Mouse (Mus musculus) erythroblast, adult 5-6 weeks (primary cell): ENCODE data around the gene Ifi35. TPM values are rescaled to one million over a fixed set of nuclear protein-coding genes. Genes with fewer than 3 reads are reported as not detected.
"Not testable (repeated sequence)": the region's sequence is repeated elsewhere in the genome, so short reads cannot be mapped to it uniquely, and the experiment has no call there.

Source experiments
- ATAC-seq: replicated peaks from 2 replicates; pipeline ENCODE4 v1.8.0; 2016; ENCODE audit warnings: moderate number of reproducible peaks, mild to moderate bottlenecking, moderate TSS enrichment, inconsistent platforms; ENCODE audit not compliant: poor library complexity, low FRiP score, severe bottlenecking
- total RNA-seq, 2 experiments: library from RNA; stranded (forward) in 1 of 2; stranded (reverse) in 1 of 2; fragments of 150-400 nt in 1 of 2; fragments of 200-764, 138-1000 nt in 1 of 2; gene quantifications; 2 replicates each; pipeline versions ENCODE4 v1.2.3 to v1.2.4; 2015 to 2017; ENCODE audit warnings: low replicate concordance in 2 of 2

The Ifi35 gene
- total RNA-seq (2015; ENCODE audit: low replicate concordance): 71.9 and 78.0 TPM in 2 replicates
- total RNA-seq (2017; ENCODE audit: low replicate concordance): 62.4 and 81.0 TPM in 2 replicates

- peak; percentile 95 for ATAC-seq
Observed at GRCm38 (mm10) chr11:101448274-101448746, at the start of gene Ifi35. Ifi35 (plus strand) TSS chr11:101448407.

DNA sequence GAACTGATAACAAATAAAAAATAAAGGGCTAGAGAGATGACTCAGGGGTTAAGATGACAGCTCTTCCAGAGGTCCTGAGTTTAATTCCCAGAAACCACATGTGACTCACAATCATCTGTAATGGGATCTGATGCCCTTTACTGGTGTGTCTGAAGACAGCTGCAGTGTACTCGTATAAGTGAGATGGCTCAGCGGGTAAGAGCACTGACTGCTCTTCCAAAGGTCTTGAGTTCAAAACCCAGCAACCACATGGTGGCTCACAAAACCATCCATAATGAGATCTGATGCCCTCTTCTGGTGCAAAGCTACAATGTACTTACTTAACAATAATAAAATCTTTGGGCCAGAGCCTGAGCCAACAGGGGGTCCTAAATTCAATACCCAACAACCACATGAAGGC lies 32.9 kb upstream of the Ifi35 start:
- ATAC-seq: no peak

DNA sequence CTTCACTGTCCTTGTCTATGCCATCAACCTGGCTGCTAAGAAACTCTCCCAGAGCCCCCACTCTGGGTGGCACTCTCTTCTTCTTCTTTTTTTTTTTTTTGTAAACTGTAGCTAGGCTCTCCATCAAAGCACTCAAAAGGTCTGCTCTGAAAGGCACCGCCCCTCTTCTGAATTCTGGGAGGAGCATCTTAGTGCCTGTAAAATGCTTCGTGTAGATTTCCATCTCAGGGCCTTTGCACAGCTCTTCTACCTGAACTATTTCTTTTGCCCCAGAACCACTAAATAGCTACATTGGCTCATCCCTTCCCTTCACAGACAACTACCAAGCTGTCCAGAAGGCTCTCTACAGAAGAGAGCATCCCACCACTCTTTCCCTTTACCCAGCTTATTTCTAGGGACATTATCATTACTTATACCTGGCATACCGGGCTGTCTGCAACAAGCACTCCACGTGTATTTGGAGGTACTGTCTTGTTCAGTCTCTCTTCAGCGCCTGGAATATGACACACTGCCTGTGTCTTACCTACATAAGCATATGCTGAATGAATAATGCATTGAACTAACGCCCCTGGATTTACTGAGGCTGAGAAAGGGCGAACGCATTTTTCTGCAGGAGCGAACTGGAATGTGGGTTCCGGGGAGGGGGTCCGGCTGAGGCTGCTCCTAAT lies 31.6 kb upstream of the Ifi35 start:
- ATAC-seq: peak; percentile 78

DNA sequence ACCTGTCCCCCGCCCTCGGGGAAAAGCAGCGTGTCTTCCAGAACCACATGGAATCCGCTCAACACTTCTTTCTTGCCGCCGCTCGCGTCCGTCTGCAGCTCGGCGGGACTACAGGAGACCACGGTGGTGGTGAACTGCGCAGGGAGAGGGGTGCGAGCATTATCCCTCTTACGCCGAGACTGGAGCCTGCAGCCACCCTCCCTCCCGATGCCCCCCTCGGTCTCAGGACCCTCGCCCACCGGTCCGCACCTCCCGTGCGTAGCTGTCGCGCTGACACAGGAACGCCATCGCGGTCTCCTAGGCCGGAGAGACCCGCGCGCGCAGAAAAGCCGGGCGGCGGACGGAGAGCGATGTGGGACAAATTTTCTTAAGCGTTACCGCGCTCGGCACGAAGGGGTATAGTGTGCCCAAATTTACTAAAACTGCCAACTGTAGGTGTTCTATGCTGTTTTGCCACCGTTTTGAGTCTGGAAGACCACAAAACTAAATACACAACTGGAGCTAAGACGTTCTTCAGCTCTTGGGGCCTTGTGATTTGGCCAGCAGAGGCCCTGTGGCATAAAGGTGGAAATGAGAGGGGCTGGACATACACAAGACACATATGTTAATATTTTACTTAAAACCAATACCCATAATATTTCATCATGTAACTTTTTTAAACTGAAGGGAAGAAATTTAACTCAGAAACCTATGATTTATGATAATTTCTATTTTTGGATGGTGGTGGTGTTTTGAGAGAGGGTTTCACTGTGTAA lies 30.9 kb upstream of the Ifi35 start, which contains the start of gene Aarsd1:
Aarsd1 (minus strand) TSS at position 515 of the 755 bp plus-strand sequence.
- peak; percentile 78 for ATAC-seq

DNA sequence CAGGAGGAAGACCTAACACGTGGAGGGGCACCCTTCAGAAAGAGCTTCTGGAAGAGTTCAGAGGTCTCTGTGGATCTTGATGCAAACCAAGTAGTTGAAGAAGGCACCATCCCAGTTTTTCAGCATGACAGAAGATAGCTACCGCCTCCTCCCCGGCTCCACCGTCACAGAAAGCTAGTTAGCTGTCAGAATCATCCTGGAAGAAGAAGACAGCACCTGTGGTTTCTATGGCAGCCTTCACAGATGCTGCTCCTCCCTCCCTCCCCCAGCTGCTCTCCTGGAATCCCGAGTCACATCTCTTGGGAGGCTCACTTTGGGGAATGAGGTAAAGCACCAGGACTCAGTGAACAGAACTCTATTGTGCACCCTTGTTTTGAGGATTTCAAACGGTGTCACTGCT lies 29.2 kb upstream of the Ifi35 start:
- ATAC-seq: no peak

GRCm38 (mm10) chr11:101419610-101420009 lies 28.6 kb upstream of the Ifi35 start:
- ATAC-seq: no peak

GRCm38 (mm10) chr11:101420148-101420547 lies 28.1 kb upstream of the Ifi35 start:
- no peak for ATAC-seq

DNA sequence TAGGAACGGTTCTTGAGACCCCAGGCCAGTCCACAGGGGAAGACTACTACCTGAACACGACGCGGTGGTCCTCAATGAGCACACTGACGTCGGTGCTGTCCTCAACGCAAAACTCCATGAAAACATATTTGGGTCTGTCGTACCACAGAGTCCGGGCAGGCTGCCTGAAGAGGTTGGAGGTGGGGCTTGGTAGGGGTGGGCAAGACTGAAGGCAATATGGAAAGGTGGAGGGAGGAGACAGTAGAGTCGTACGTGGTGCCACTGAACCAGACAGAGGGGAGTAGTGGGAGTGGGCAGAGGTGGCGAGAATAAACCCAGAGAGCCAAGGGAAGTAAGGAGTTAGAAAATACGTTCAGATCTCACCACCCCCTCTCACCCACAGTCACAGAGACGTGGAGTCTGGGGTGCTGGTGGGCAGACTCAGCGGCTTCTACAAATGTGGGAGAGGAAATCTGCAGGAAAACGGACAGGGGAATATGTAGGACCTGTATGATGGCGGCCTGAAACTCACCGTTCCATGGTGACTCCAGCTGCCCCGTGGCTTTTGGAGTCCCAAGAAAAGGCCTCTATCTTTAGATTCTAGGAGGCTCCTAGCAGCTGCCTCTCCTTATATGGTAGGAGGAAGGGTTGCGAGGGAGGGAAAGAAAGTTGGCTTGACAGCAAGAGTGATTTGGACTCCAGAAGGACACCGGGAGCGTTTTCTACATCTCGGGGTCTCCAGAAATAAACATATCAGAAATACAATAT lies 23.9 kb upstream of the Ifi35 start, which contains the start of gene Gm27029:
Gm27029 (minus strand) TSS at position 692 of the 747 bp plus-strand sequence.
- no peak for ATAC-seq

GRCm38 (mm10) chr11:101424925-101425813 lies 23.0 kb upstream of the Ifi35 start, which contains the start of the genes Rundc1 and Ptges3l:
Rundc1 (plus strand) TSS chr11:101425085.
Ptges3l (minus strand) TSS chr11:101425333.
- ATAC-seq: peak; percentile 96

DNA sequence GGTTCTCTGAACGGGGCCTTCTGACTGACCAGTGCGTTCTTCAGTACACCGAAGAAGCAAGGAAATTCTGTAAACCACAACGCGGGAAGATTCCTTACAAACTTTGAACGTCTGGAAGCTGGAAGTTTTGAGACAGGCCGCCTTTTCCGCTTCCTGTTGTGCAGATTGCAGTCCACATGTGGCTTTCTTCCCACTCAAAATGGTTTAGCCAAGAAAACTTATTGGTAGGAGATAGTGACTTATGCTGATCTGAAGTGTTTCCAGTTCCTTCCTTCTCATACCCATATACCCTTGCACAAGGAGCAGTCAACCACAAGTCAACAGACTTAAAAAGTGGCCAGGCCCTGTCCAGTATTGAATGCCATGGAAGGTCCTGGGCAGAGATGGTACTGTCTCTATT lies 22.0 kb upstream of the Ifi35 start:
- no peak for ATAC-seq

GRCm38 (mm10) chr11:101431327-101431726 lies 16.9 kb upstream of the Ifi35 start:
- no peak for ATAC-seq

DNA sequence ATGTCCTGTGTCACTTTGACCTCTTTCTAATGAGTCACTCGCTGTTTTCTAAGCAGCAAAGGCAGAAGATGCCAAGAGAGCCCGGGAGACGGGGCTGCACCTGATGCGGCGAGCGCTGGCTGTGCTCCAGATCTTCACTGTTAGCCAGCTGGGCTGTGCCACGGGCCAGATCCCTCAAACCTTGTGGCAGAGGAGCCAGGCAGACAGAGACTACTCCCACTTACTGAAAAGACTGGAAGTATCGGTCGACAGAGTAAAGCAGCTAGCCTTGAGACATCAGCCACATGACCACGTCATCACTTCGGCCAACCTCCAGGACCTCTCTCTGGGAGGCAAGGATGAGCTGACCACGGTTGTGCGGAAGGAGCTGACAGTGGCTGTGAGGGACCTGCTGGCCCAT lies 14.8 kb upstream of the Ifi35 start:
- 0 out of 2 replicates have a peak, but pooled peaks have one; percentile 10 for ATAC-seq

- no peak for ATAC-seq
Observed at GRCm38 (mm10) chr11:101435831-101436230, 12.4 kb upstream of the Ifi35 start.

DNA sequence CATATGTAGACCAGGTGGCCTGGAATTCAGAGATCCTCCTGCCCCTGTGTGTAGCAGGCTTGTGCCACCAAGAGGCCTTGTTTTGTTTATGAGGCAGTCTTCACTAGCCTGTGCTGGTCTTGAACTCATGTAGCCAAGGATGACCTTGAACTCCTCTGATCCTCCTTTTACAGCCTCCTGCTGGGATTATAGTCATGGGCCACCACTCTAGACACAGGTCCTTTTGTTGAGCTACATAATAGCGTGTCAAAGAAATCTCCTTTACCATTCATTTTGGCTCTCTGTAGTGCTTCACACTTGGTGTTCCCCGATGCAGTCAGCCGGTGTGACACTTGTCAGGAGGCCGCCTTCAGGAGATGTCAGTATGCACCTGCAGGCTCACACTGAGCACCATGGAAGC lies 11.3 kb upstream of the Ifi35 start:
- ATAC-seq: no peak

DNA sequence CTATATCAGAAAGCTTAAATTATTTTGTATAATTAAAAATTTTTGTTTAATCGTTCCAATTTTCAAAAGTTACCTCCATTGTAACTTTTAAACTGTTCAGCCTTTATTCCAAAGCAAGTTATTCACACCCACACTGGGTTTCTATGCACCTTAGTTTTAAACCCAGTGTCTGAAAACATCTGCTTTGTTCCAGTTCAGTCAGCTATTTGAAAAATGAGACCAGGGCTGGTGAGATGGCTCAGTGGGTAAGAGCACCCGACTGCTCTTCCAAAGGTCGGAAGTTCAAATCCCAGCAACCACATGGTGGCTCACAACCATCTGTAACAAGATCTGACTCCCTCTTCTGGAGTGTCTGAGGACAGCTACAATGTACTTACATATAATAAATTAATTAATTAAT lies 10.2 kb upstream of the Ifi35 start:
- not testable (repeated sequence) for ATAC-seq

GRCm38 (mm10) chr11:101441450-101442126 lies 6.6 kb upstream of the Ifi35 start:
- not testable (repeated sequence) for ATAC-seq

GRCm38 (mm10) chr11:101442127-101442693 lies 6.0 kb upstream of the Ifi35 start, which contains the start of gene Rpl27:
Rpl27 (plus strand) TSS chr11:101442298.
- ATAC-seq: peak; percentile 98

DNA sequence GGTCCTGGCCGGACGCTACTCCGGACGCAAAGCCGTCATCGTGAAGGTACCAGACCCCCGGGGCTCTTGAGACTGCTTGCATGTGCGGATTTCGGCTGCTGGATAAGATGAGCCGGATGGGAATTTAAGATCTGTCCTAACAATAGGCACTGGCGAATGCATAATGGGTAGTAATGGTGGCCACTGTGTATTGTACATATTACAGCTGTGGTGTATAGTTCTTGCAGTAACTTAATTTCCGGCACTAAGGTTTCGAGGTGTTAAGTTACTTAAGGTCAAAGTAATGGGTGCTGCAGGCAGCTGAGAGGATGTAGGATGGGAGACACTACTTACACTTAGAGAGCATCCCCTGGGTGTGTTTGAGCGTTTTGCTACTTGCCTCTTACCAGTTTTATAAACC lies 5.4 kb upstream of the Ifi35 start:
- peak; percentile 13; the same call in 1 of the 2 replicates for ATAC-seq
